Mouse (Mus musculus): ENCODE measurements around the gene Ocln. TPM values are rescaled to one million over a fixed set of nuclear protein-coding genes. Genes with fewer than 3 reads are reported as not detected.

Gene Ocln
- polyA plus RNA-seq, 1 experiment, result 0.05 TPM

- TF ChIP-seq E2F4 (IDR thresholded peaks at IDR 0.05; ENCODE audit: insufficient read depth), result no peak
- TF ChIP-seq SRF (IDR thresholded peaks at IDR 0.05; ENCODE audit: control insufficient read depth, insufficient read length, low read depth), result no peak
- TF ChIP-seq MYOD1 (IDR thresholded peaks at IDR 0.05; ENCODE audit: control insufficient read depth in 1 of 3, insufficient read length in 2 of 3, low read depth in 2 of 3), result no peak
- TF ChIP-seq CEBPB (IDR thresholded peaks at IDR 0.05; ENCODE audit: insufficient read depth, poor library complexity, severe bottlenecking), result peak; percentile 76
- no peak for TF ChIP-seq REST (IDR thresholded peaks at IDR 0.05; ENCODE audit: insufficient read depth, insufficient read length)
- no peak for TF ChIP-seq POLR2A (IDR thresholded peaks at IDR 0.05; ENCODE audit: insufficient read length, low read depth)
- no peak for TF ChIP-seq USF1 (IDR thresholded peaks at IDR 0.05; ENCODE audit: low read depth)
- Histone ChIP-seq H3K36me3 (ENCODE audit: control insufficient read depth, insufficient read depth) (no peaks in the 10 kb centered on the region), H3K79me2 (ENCODE audit: control insufficient read depth, insufficient read depth) (no peaks in the 10 kb centered on the region), H3ac (ENCODE audit: control insufficient read depth, insufficient read length) (no peak overlapping the region), H3K27me3 (ENCODE audit: control insufficient read depth, insufficient read depth, insufficient read length) (no peaks in the 10 kb centered on the region), H3K4me2 (ENCODE audit: low read depth) (no peak overlapping the region), H3K4me3 (no peak overlapping the region)
These were observed 103.0 kb downstream of the Ocln start for GRCm38 (mm10) chr13:100449495-100449894.

Other genes starting within 250 kb of the Ocln start
- gene Naip6, start 235.0 kb downstream of the Ocln start, polyA plus RNA-seq (2012; fragmentation: generic; extraction: Trizol), result 0.11 TPM
- gene Naip1, start 99.8 kb downstream of the Ocln start, polyA plus RNA-seq (2012; fragmentation: generic; extraction: Trizol), result 0.01 TPM
- 13.1 TPM for gene Gtf2h2, start 60.1 kb downstream of the Ocln start, polyA plus RNA-seq (2012; fragmentation: generic; extraction: Trizol)
- gene Marveld2, start 64.3 kb upstream of the Ocln start, polyA plus RNA-seq (2012; fragmentation: generic; extraction: Trizol), result 0.07 TPM
- gene Ak6, start 98.3 kb upstream of the Ocln start, polyA plus RNA-seq (2012; fragmentation: generic; extraction: Trizol), result 115 TPM
- gene Rad17, start 98.3 kb upstream of the Ocln start, polyA plus RNA-seq (2012; fragmentation: generic; extraction: Trizol), result 5.9 TPM
- 5.3 TPM for gene Taf9, start 98.9 kb upstream of the Ocln start, polyA plus RNA-seq (2012; fragmentation: generic; extraction: Trizol)
- gene Ccdc125, start 117.0 kb upstream of the Ocln start, polyA plus RNA-seq (2012; fragmentation: generic; extraction: Trizol), result 0.17 TPM
- gene Cdk7, start 178.2 kb upstream of the Ocln start, polyA plus RNA-seq (2012; fragmentation: generic; extraction: Trizol), result 23.6 TPM
- gene Mrps36, start 191.9 kb upstream of the Ocln start, polyA plus RNA-seq (2012; fragmentation: generic; extraction: Trizol), result 126 TPM
- 3.0 TPM for gene Cenph, start 223.2 kb upstream of the Ocln start, polyA plus RNA-seq (2012; fragmentation: generic; extraction: Trizol)
- 45.4 TPM for gene Ccnb1, start 233.9 kb upstream of the Ocln start, polyA plus RNA-seq (2012; fragmentation: generic; extraction: Trizol)

All from myocyte (in vitro differentiated cells).